Mouse (Mus musculus) urinary bladder, postnatal 10 days (tissue): ENCODE data around the gene Trim43c.
"Not testable (repeated sequence)": the region's sequence is repeated elsewhere in the genome, so short reads cannot be mapped to it uniquely, and the experiment has no call there.

Source experiments
- DNase-seq: peaks from one replicate; pipeline ENCODE4 v3.0.0; 2022; ENCODE audit warnings: low spot score

Trim43c gene

GRCm38 (mm10) chr9:88838864-88839263 is at the start of gene Trim43c:
TSS of gene Trim43c (plus strand) at chr9:88839164.
- not testable (repeated sequence) for DNase-seq

GRCm38 (mm10) chr9:88853072-88853471 is 14.1 kb downstream of the Trim43c start:
- not testable (repeated sequence) for DNase-seq

GRCm38 (mm10) chr9:88858566-88859492 is 19.9 kb downstream of the Trim43c start:
- peak; percentile 25 for DNase-seq
